Mouse (Mus musculus) forebrain, embryonic 14.5 days (tissue): Measurements from ENCODE around the gene Sez6l2. TPM values are rescaled to one million over a fixed set of nuclear protein-coding genes. Genes with fewer than 3 reads are reported as not detected.

Experiments used
- ATAC-seq: fragments of 200-750 bp; cut with Nextera tagmentation; 2 replicates; pipeline ENCODE4 v1.8.0; 2017; ENCODE audit warnings: mild to moderate bottlenecking, moderate library complexity
- DNase-seq: peaks from one replicate; pipeline ENCODE4 v3.0.0-alpha.2; 2015; ENCODE audit warnings: low spot score
- H3K27ac ChIP-seq: fragments of 300-500 bp; sonication (generic); 2 replicates; pipeline ENCODE4 v1.5.1; 2014; ENCODE audit warnings: low read depth, mild to moderate bottlenecking, control low read depth, low read length, moderate library complexity
- H3K27me3 ChIP-seq: fragments of 300-500 bp; sonication (generic); replicated peaks from 2 replicates; pipeline ENCODE4 v1.6.1; 2014; ENCODE audit warnings: low read length, control low read depth, mixed read lengths; ENCODE audit not compliant: control insufficient read depth, insufficient read depth
- H3K36me3 ChIP-seq: fragments of 300-500 bp; sonication (generic); 2 replicates; pipeline ENCODE4 v1.6.1; 2014; ENCODE audit warnings: low read length, control low read depth; ENCODE audit not compliant: control insufficient read depth, insufficient read depth
- H3K4me1 ChIP-seq: fragments of 300-500 bp; sonication (generic); 2 replicates; pipeline ENCODE4 v1.6.1; 2014; ENCODE audit warnings: antibody characterized with exemption, low read length, control low read depth; ENCODE audit not compliant: control insufficient read depth, insufficient read depth
- H3K4me2 ChIP-seq: fragments of 300-500 bp; sonication (generic); 2 replicates; pipeline ENCODE4 v1.6.1; 2014; ENCODE audit warnings: mild to moderate bottlenecking, control low read depth, low read length
- H3K4me3 ChIP-seq: fragments of 300-500 bp; sonication (generic); 2 replicates; pipeline ENCODE4 v1.5.1; 2014; ENCODE audit warnings: low read depth, low read length, control low read depth
- H3K9ac ChIP-seq: fragments of 300-500 bp; sonication (generic); 2 replicates; pipeline ENCODE4 v1.6.1; 2014; ENCODE audit warnings: mild to moderate bottlenecking, low read length, control low read depth, moderate library complexity
- H3K9me3 ChIP-seq: fragments of 300-500 bp; sonication (generic); replicated peaks from 2 replicates; pipeline ENCODE4 v1.6.1; 2016; ENCODE audit warnings: low read length, control low read depth, mixed read lengths; ENCODE audit not compliant: control insufficient read depth
- WGBS: fragments of 180-500 bp; shearing (Covaris S2); extraction: QIAGEN DNeasy Blood & Tissue Kit; methylation state at CpG from one replicate; pipeline ENCODE4 v1.1.7; 2014; 5-methylcytosine and 5-hydroxymethylcytosine counted together
- polyA plus RNA-seq: library from polyadenylated mRNA; unstranded; fragments of >200 nt; fragmentation: Nextera tagmentation; extraction: Ambion mirVana; gene quantifications from 2 replicates; pipeline ENCODE4 v1.2.1, GENCODE M21; 2014

The Sez6l2 gene
- polyA plus RNA-seq, 1 experiment from 2014 or later, result 34.6 TPM

- H3K4me2 ChIP-seq, result peak overlapping the region; percentile 64
- no peak for DNase-seq
- H3K9ac ChIP-seq, result peak overlapping the region; percentile 85; the same call in 1 of the 2 replicates
- no peak overlapping the region for H3K4me3 ChIP-seq
- H3K27me3 ChIP-seq, result no peaks in the 10 kb centered on the region
- peaks cover 48% of the 10 kb centered on the region for H3K4me1 ChIP-seq
- peaks cover 45% of the 10 kb centered on the region for H3K36me3 ChIP-seq
- no peak overlapping the region for H3K27ac ChIP-seq
- WGBS, result 85% methylated on average over 14 of the region's 14 CpGs
- no peak for ATAC-seq
- H3K9me3 ChIP-seq, result no peaks in the 10 kb centered on the region
These were observed 69.1 kb downstream of the Sez6l2 start for GRCm38 (mm10) chr7:127019306-127019960.

GRCm38 (mm10) chr7:127020031-127020430 lies 69.7 kb downstream of the Sez6l2 start:
- H3K27me3 ChIP-seq, result no peaks in the 10 kb centered on the region
- peak overlapping the region; percentile 64 for H3K4me2 ChIP-seq
- DNase-seq (no peak), ATAC-seq (no peak)
- WGBS, result 52% methylated on average over 3 of the region's 3 CpGs
- H3K36me3 ChIP-seq, result peaks cover 44% of the 10 kb centered on the region
- peak overlapping the region; percentile 85 for H3K9ac ChIP-seq
- H3K27ac ChIP-seq, result 0 out of 2 replicates have a peak overlapping the region, but pooled peaks have one; percentile 85
- peaks cover 50% of the 10 kb centered on the region for H3K4me1 ChIP-seq
- H3K4me3 ChIP-seq, result peak overlapping the region; percentile 50
- no peaks in the 10 kb centered on the region for H3K9me3 ChIP-seq

Other genes starting within 250 kb of the Sez6l2 start
- gene Coro1a, start 242.8 kb upstream of the Sez6l2 start, polyA plus RNA-seq, result 97.2 and 111 TPM in 2 replicates
- gene Mapk3, start 191.0 kb upstream of the Sez6l2 start, polyA plus RNA-seq, result 90.8 and 99.7 TPM in 2 replicates
- gene Gdpd3, start 184.2 kb upstream of the Sez6l2 start, polyA plus RNA-seq, result 1.2 and 1.3 TPM in 2 replicates
- 206 and 230 TPM in 2 replicates for gene Ypel3, start 173.6 kb upstream of the Sez6l2 start, polyA plus RNA-seq
- 0.42 and 0.47 TPM in 2 replicates for gene Tbx6, start 169.1 kb upstream of the Sez6l2 start, polyA plus RNA-seq
- gene Ppp4c, start 158.1 kb upstream of the Sez6l2 start, polyA plus RNA-seq, result 231 and 256 TPM in 2 replicates
- gene Fam57b, start 152.9 kb upstream of the Sez6l2 start, polyA plus RNA-seq, result 31.3 and 37.4 TPM in 2 replicates
- not detected in 2 replicates for gene 4930451I11Rik, start 118.9 kb upstream of the Sez6l2 start, polyA plus RNA-seq
- 4.9 and 6.7 TPM in 2 replicates for gene Doc2a, start 103.1 kb upstream of the Sez6l2 start, polyA plus RNA-seq
- 12.0 and 13.7 TPM in 2 replicates for gene Hirip3, start 88.6 kb upstream of the Sez6l2 start, polyA plus RNA-seq
- gene Ino80e, start 88.2 kb upstream of the Sez6l2 start, polyA plus RNA-seq, result 91.3 and 104 TPM in 2 replicates
- 25.9 and 31.0 TPM in 2 replicates for gene Taok2, start 65.9 kb upstream of the Sez6l2 start, polyA plus RNA-seq
- 34.3 and 44.9 TPM in 2 replicates for gene Tmem219, start 27.6 kb upstream of the Sez6l2 start, polyA plus RNA-seq
- 69.3 and 89.2 TPM in 2 replicates for gene Kctd13, start 21.7 kb upstream of the Sez6l2 start, polyA plus RNA-seq
- gene Asphd1, start 981 bp upstream of the Sez6l2 start, polyA plus RNA-seq, result 4.4 and 6.0 TPM in 2 replicates
- gene Cdipt, start 25.4 kb downstream of the Sez6l2 start, polyA plus RNA-seq, result 92.4 and 96.0 TPM in 2 replicates
- 0.51 and 1.0 TPM in 2 replicates for gene Cdiptos, start 25.5 kb downstream of the Sez6l2 start, polyA plus RNA-seq
- 1.8 and 2.7 TPM in 2 replicates for gene Mvp, start 64.1 kb downstream of the Sez6l2 start, polyA plus RNA-seq
- gene Pagr1b, start 65.9 kb downstream of the Sez6l2 start, polyA plus RNA-seq, result 0.34 and 0.74 TPM in 2 replicates
- 22.3 and 25.1 TPM in 2 replicates for gene Pagr1a, start 66.8 kb downstream of the Sez6l2 start, polyA plus RNA-seq
- gene Gm42742, start 70.5 kb downstream of the Sez6l2 start, polyA plus RNA-seq, result 65.0 and 68.5 TPM in 2 replicates
- gene Prrt2, start 70.6 kb downstream of the Sez6l2 start, polyA plus RNA-seq, result 13.7 and 20.1 TPM in 2 replicates
- 53.1 and 54.1 TPM in 2 replicates for gene Maz, start 76.5 kb downstream of the Sez6l2 start, polyA plus RNA-seq
- gene Kif22, start 91.9 kb downstream of the Sez6l2 start, polyA plus RNA-seq, result 75.9 and 91.8 TPM in 2 replicates
- not detected in 2 replicates for gene Zg16, start 136.8 kb downstream of the Sez6l2 start, polyA plus RNA-seq
- gene AI467606, start 140.8 kb downstream of the Sez6l2 start, polyA plus RNA-seq, result 1.5 and 2.2 TPM in 2 replicates
- 0.66 and 0.91 TPM in 2 replicates for gene Qprt, start 171.7 kb downstream of the Sez6l2 start, polyA plus RNA-seq
- not detected in 2 replicates for gene Spn, start 187.3 kb downstream of the Sez6l2 start, polyA plus RNA-seq
- gene Cd2bp2, start 245.5 kb downstream of the Sez6l2 start, polyA plus RNA-seq, result 73.6 and 78.6 TPM in 2 replicates